Mouse (Mus musculus) myocyte (in vitro differentiated cells): ENCODE results near the gene Olfr341.

Source experiments
- MAX ChIP-seq: IDR thresholded peaks from one replicate; pipeline ENCODE4 v1.6.1; 2011; ENCODE audit warnings: low read depth, mild to moderate bottlenecking, control low read depth
- POLR2A ChIP-seq: IDR thresholded peaks from one replicate; pipeline ENCODE4 v1.6.1; 2011; ENCODE audit warnings: low read depth, mild to moderate bottlenecking, control low read depth, moderate library complexity; ENCODE audit not compliant: insufficient read length
- POLR2AphosphoS2 ChIP-seq: IDR thresholded peaks from one replicate; pipeline ENCODE4 v1.6.1; 2011; ENCODE audit warnings: low read depth, control low read depth; ENCODE audit not compliant: insufficient read length
- REST ChIP-seq: IDR thresholded peaks from one replicate; pipeline ENCODE4 v1.6.1; 2011; ENCODE audit warnings: mild to moderate bottlenecking, control low read depth, moderate library complexity; ENCODE audit not compliant: insufficient read depth, insufficient read length

DNA sequence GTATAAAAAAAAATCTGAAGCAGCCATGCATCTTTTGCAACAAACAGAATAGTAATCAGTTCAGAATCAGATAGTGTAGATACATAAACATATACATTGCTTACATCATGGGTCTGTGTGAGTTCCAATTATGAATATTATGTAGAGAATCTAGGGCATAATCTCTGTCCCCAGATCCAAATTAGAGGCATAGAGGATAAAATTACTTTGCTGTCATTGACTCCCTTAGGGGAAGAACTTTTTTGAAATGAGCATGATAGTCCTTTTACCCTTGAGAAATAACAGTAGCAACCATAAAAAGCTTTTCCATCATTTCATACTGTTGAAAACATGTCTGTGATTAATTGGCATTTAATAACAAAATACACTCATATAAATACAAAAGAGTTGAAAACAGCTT, at the start of gene Olfr341:
- TF ChIP-seq POLR2A (no peak), MAX (no peak), POLR2AphosphoS2 (no peak), REST (no peak)
